Mouse (Mus musculus): ENCODE measurements around the gene Olfr480. TPM values are rescaled to one million over a fixed set of nuclear protein-coding genes. Genes with fewer than 3 reads are reported as not detected.

Olfr480 gene
- not detected in 2 replicates for polyA plus RNA-seq (2014; fragmentation: Nextera tagmentation; extraction: Ambion mirVana)

DNA sequence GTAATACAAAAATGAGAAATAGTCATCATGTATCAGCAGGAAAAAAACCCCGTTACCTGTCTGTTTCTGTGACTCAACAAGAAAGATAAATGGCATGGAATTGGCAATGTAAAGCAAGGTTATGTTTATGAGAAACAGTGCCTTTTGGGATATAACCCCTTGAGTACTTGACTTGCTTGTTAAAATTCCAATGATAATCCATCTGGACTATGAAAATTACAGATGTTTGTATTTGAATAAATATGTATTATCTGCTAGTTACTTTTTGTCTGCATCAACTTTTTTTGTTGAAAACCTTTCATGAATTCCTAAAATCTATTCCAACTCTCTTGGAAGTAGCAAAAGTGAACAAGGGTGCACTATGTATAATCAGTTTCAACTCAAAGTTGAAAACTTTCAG is at the start of gene Olfr480:
Olfr480 (minus strand) TSS at position 101 of the 400 bp plus-strand sequence.
- 89% methylated on average over 1 of the region's 1 CpGs for WGBS
- no peak within 1 kb of the TSS for H3K9ac ChIP-seq (replicated peaks; ENCODE audit: low read length)
- no peaks in the 10 kb centered on the region for H3K36me3 ChIP-seq (ENCODE audit: control insufficient read depth, insufficient read depth, low read length)
- H3K4me3 ChIP-seq (replicated peaks; ENCODE audit: low read depth, low read length) = no peak within 1 kb of the TSS
- no peaks in the 10 kb centered on the region for H3K9me3 ChIP-seq (ENCODE audit: control insufficient read depth, low read length)
- no peaks in the 10 kb centered on the region for H3K27me3 ChIP-seq (ENCODE audit: control insufficient read depth, insufficient read depth, low read length)
- H3K4me1 ChIP-seq (ENCODE audit: control insufficient read depth, insufficient read depth, low read length) = no peaks in the 10 kb centered on the region
- DNase-seq (no peak), ATAC-seq (ENCODE audit: low FRiP score, low TSS enrichment) (no peak)
- H3K27ac ChIP-seq (replicated peaks; ENCODE audit: low read depth, low read length) = no peak within 1 kb of the TSS
- no peak within 1 kb of the TSS for H3K4me2 ChIP-seq (ENCODE audit: low read length)

DNA sequence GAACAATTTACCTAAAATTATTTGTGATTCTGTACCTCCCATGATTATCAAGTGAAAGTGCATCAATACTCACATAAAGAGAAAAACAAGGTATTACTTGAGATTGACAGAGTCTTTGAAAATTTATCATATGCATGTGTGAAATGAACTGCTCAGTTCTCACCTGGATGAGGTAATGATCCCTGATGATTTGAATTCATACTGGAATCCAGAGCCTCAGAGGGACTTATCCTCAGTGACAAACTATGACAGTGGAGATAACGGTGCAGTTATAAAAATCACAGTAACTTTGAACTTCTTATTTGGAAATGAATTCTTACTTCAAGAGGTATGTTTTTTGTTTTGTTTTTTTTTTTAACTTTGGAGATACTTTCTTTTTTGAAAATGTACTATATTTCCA is 33.4 kb upstream of the Olfr480 start, which contains the start of gene Olfr483:
Olfr483 (plus strand) TSS at position 301 of the 400 bp plus-strand sequence.
- WGBS = 90% methylated on average over 1 of the region's 1 CpGs
- no peak within 1 kb of the TSS for H3K4me2 ChIP-seq (ENCODE audit: low read length)
- H3K9ac ChIP-seq (replicated peaks; ENCODE audit: low read length) = no peak within 1 kb of the TSS
- DNase-seq (no peak), ATAC-seq (ENCODE audit: low FRiP score, low TSS enrichment) (no peak)
- H3K27me3 ChIP-seq (ENCODE audit: control insufficient read depth, insufficient read depth, low read length) = no peaks in the 10 kb centered on the region
- H3K36me3 ChIP-seq (ENCODE audit: control insufficient read depth, insufficient read depth, low read length) = no peaks in the 10 kb centered on the region
- H3K27ac ChIP-seq (replicated peaks; ENCODE audit: low read depth, low read length) = no peak within 1 kb of the TSS
- H3K4me3 ChIP-seq (replicated peaks; ENCODE audit: low read depth, low read length) = no peak within 1 kb of the TSS
- H3K4me1 ChIP-seq (ENCODE audit: control insufficient read depth, insufficient read depth, low read length) = no peaks in the 10 kb centered on the region
- no peaks in the 10 kb centered on the region for H3K9me3 ChIP-seq (ENCODE audit: control insufficient read depth, low read length)

DNA sequence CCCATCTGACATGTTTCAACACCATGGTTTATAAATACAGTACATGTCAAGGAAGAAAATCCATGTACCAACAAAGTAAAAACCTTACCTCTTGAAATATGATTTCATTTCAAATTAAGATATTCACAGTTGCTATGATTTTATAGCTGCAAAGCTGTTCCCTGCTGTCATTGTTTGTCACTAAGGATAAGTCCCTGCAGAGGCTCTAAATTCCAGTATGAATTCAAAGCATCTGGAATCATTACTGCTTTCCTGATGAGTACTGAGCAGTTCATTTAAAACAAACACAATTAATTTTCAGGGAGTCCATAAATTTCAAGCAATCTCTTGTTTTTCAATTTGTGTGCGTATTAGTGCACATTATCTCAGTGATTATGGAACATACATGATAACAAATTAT is 30.3 kb upstream of the Olfr480 start, which contains the start of gene Olfr482:
Olfr482 (minus strand) TSS at position 101 of the 400 bp plus-strand sequence.
- no peak within 1 kb of the TSS for H3K27ac ChIP-seq (replicated peaks; ENCODE audit: low read depth, low read length)
- ATAC-seq (ENCODE audit: low FRiP score, low TSS enrichment) (no peak), DNase-seq (no peak)
- no peaks in the 10 kb centered on the region for H3K27me3 ChIP-seq (ENCODE audit: control insufficient read depth, insufficient read depth, low read length)
- WGBS = 86% methylated on average over 1 of the region's 1 CpGs
- H3K4me3 ChIP-seq (replicated peaks; ENCODE audit: low read depth, low read length) = no peak within 1 kb of the TSS
- H3K4me1 ChIP-seq (ENCODE audit: control insufficient read depth, insufficient read depth, low read length) = no peaks in the 10 kb centered on the region
- no peaks in the 10 kb centered on the region for H3K36me3 ChIP-seq (ENCODE audit: control insufficient read depth, insufficient read depth, low read length)
- H3K9me3 ChIP-seq (ENCODE audit: control insufficient read depth, low read length) = no peaks in the 10 kb centered on the region
- H3K4me2 ChIP-seq (ENCODE audit: low read length) = no peak within 1 kb of the TSS
- H3K9ac ChIP-seq (replicated peaks; ENCODE audit: low read length) = no peak within 1 kb of the TSS

DNA sequence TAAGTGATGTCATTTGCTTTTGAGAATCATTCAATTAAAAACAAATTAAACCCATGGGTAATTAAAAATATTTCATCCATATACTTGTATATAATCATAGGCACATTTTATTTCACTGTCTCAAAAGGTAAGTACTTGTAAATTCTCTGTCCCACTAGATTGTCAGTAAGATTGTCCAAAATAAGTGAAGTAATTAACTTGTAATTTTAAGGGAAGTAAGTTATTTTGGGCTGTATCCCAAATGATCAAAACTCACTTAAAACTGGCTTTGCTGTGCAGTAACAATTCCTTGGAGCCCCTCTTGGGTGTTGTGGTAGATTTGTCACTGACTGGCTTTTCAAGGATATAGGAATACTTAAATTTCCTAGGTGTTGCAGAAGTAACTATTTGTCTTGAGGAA is 12.4 kb upstream of the Olfr480 start, which contains the start of gene Olfr481:
Olfr481 (plus strand) TSS at position 301 of the 400 bp plus-strand sequence.
- Histone ChIP-seq H3K27me3 (ENCODE audit: control insufficient read depth, insufficient read depth, low read length) (no peaks in the 10 kb centered on the region), H3K27ac (replicated peaks; ENCODE audit: low read depth, low read length) (no peak within 1 kb of the TSS), H3K9ac (replicated peaks; ENCODE audit: low read length) (no peak within 1 kb of the TSS), H3K4me1 (ENCODE audit: control insufficient read depth, insufficient read depth, low read length) (no peaks in the 10 kb centered on the region), H3K4me2 (ENCODE audit: low read length) (no peak within 1 kb of the TSS), H3K36me3 (ENCODE audit: control insufficient read depth, insufficient read depth, low read length) (no peaks in the 10 kb centered on the region), H3K4me3 (replicated peaks; ENCODE audit: low read depth, low read length) (no peak within 1 kb of the TSS), H3K9me3 (ENCODE audit: control insufficient read depth, low read length) (no peaks in the 10 kb centered on the region)
- DNase-seq (no peak), ATAC-seq (ENCODE audit: low FRiP score, low TSS enrichment) (no peak)

DNA sequence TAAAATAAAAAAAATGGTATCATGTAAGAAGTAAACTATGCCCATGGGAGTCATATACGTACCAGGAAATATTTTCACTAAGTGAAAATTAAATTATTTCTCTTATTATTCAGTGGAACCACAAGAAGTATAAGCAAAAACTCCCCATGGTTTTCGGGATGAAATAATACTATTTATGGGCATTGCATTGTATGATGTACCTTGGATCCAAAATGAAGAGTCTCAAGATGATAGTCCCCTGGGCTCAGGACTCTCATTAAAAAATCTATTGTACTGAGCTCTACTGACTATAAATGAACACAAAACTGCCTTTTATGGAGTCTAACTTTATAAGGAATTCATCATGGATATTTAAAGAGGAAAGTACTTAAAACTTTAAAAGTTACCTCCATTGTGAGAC is 16.8 kb downstream of the Olfr480 start, which contains the start of gene Olfr479:
Olfr479 (plus strand) TSS at position 301 of the 400 bp plus-strand sequence.
- WGBS = 92% methylated on average over 2 of the region's 2 CpGs
- H3K4me3 ChIP-seq (replicated peaks; ENCODE audit: low read depth, low read length) = no peak within 1 kb of the TSS
- no peak for ATAC-seq (ENCODE audit: low FRiP score, low TSS enrichment)
- H3K27me3 ChIP-seq (ENCODE audit: control insufficient read depth, insufficient read depth, low read length) = no peaks in the 10 kb centered on the region
- H3K36me3 ChIP-seq (ENCODE audit: control insufficient read depth, insufficient read depth, low read length) = no peaks in the 10 kb centered on the region
- no peak for DNase-seq
- H3K4me1 ChIP-seq (ENCODE audit: control insufficient read depth, insufficient read depth, low read length) = no peaks in the 10 kb centered on the region
- H3K27ac ChIP-seq (replicated peaks; ENCODE audit: low read depth, low read length) = no peak within 1 kb of the TSS
- no peak within 1 kb of the TSS for H3K4me2 ChIP-seq (ENCODE audit: low read length)
- no peak within 1 kb of the TSS for H3K9ac ChIP-seq (replicated peaks; ENCODE audit: low read length)
- H3K9me3 ChIP-seq (ENCODE audit: control insufficient read depth, low read length) = no peaks in the 10 kb centered on the region

DNA sequence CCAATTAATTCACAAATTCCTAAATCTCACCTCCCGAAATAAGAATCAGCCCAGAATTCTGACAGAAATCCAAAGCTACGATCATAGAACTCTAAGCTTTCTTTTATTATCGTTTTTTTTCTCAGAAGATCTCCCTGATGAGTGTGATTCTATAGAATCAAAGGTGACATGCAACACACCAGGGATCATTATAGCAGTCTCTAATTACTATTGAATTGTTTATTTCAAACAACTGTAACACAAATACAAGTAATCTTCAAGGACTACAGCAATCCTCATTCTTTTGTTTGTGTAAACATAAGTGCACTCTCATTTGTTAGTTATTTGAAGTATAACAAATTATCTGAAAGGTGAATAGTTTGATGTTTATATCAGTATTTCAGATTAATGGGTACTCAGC is 33.3 kb downstream of the Olfr480 start, which contains the start of gene Olfr478:
Olfr478 (minus strand) TSS at position 101 of the 400 bp plus-strand sequence.
- Histone ChIP-seq H3K9ac (replicated peaks; ENCODE audit: low read length) (no peak within 1 kb of the TSS), H3K4me2 (ENCODE audit: low read length) (no peak within 1 kb of the TSS), H3K9me3 (ENCODE audit: control insufficient read depth, low read length) (no peaks in the 10 kb centered on the region), H3K4me3 (replicated peaks; ENCODE audit: low read depth, low read length) (no peak within 1 kb of the TSS), H3K27me3 (ENCODE audit: control insufficient read depth, insufficient read depth, low read length) (no peaks in the 10 kb centered on the region), H3K4me1 (ENCODE audit: control insufficient read depth, insufficient read depth, low read length) (no peaks in the 10 kb centered on the region), H3K36me3 (ENCODE audit: control insufficient read depth, insufficient read depth, low read length) (no peaks in the 10 kb centered on the region), H3K27ac (replicated peaks; ENCODE audit: low read depth, low read length) (no peak within 1 kb of the TSS)
- DNase-seq = no peak
- ATAC-seq (ENCODE audit: low FRiP score, low TSS enrichment) = no peak
- WGBS = 80% methylated on average over 3 of the region's 3 CpGs

Other genes starting within 250 kb of the Olfr480 start
- not detected in 2 replicates for gene Olfr469, start 241.8 kb downstream of the Olfr480 start, polyA plus RNA-seq (2014; fragmentation: Nextera tagmentation; extraction: Ambion mirVana)
- gene Olfr470, start 219.9 kb downstream of the Olfr480 start, polyA plus RNA-seq (2014; fragmentation: Nextera tagmentation; extraction: Ambion mirVana) = not detected in 2 replicates
- not detected in 2 replicates for gene Olfr472, start 169.4 kb downstream of the Olfr480 start, polyA plus RNA-seq (2014; fragmentation: Nextera tagmentation; extraction: Ambion mirVana)
- not detected in 2 replicates for gene Olfr473, start 136.9 kb downstream of the Olfr480 start, polyA plus RNA-seq (2014; fragmentation: Nextera tagmentation; extraction: Ambion mirVana)
- not detected in 2 replicates for gene Olfr474, start 112.7 kb downstream of the Olfr480 start, polyA plus RNA-seq (2014; fragmentation: Nextera tagmentation; extraction: Ambion mirVana)
- gene Olfr476, start 102.5 kb downstream of the Olfr480 start, polyA plus RNA-seq (2014; fragmentation: Nextera tagmentation; extraction: Ambion mirVana) = not detected in 2 replicates
- not detected in 2 replicates for gene Olfr477, start 80.7 kb downstream of the Olfr480 start, polyA plus RNA-seq (2014; fragmentation: Nextera tagmentation; extraction: Ambion mirVana)
- gene Olfr478, start 33.4 kb downstream of the Olfr480 start, polyA plus RNA-seq (2014; fragmentation: Nextera tagmentation; extraction: Ambion mirVana) = not detected in 2 replicates
- not detected in 2 replicates for gene Olfr479, start 16.7 kb downstream of the Olfr480 start, polyA plus RNA-seq (2014; fragmentation: Nextera tagmentation; extraction: Ambion mirVana)
- gene Olfr481, start 12.5 kb upstream of the Olfr480 start, polyA plus RNA-seq (2014; fragmentation: Nextera tagmentation; extraction: Ambion mirVana) = not detected in 2 replicates
- not detected in 2 replicates for gene Olfr482, start 30.2 kb upstream of the Olfr480 start, polyA plus RNA-seq (2014; fragmentation: Nextera tagmentation; extraction: Ambion mirVana)
- gene Olfr483, start 33.5 kb upstream of the Olfr480 start, polyA plus RNA-seq (2014; fragmentation: Nextera tagmentation; extraction: Ambion mirVana) = not detected in 2 replicates
- not detected in 2 replicates for gene Olfr484, start 60.1 kb upstream of the Olfr480 start, polyA plus RNA-seq (2014; fragmentation: Nextera tagmentation; extraction: Ambion mirVana)
- not detected in 2 replicates for gene Olfr485, start 92.5 kb upstream of the Olfr480 start, polyA plus RNA-seq (2014; fragmentation: Nextera tagmentation; extraction: Ambion mirVana)
- gene Olfr486, start 105.4 kb upstream of the Olfr480 start, polyA plus RNA-seq (2014; fragmentation: Nextera tagmentation; extraction: Ambion mirVana) = not detected in 2 replicates
- gene Olfr487, start 147.3 kb upstream of the Olfr480 start, polyA plus RNA-seq (2014; fragmentation: Nextera tagmentation; extraction: Ambion mirVana) = not detected in 2 replicates
- gene Olfr488, start 191.0 kb upstream of the Olfr480 start, polyA plus RNA-seq (2014; fragmentation: Nextera tagmentation; extraction: Ambion mirVana) = not detected in 2 replicates
- gene Olfr490, start 221.6 kb upstream of the Olfr480 start, polyA plus RNA-seq (2014; fragmentation: Nextera tagmentation; extraction: Ambion mirVana) = not detected in 2 replicates
- gene Olfr491, start 246.1 kb upstream of the Olfr480 start, polyA plus RNA-seq (2014; fragmentation: Nextera tagmentation; extraction: Ambion mirVana) = not detected in 2 replicates